Mouse (Mus musculus) limb, embryonic 15.5 days (tissue): ENCODE data around the gene Cuedc2. TPM values are rescaled to one million over a fixed set of nuclear protein-coding genes. Genes with fewer than 3 reads are reported as not detected.

ENCODE experiments used
- ATAC-seq: fragments of 200-750 bp; cut with Nextera tagmentation; 2 replicates; pipeline ENCODE4 v1.8.0; 2017; ENCODE audit warnings: low read depth, moderate TSS enrichment; ENCODE audit not compliant: insufficient number of reproducible peaks, low FRiP score, low TSS enrichment
- H3K27ac ChIP-seq: fragments of 300-500 bp; sonication (generic); 2 replicates; pipeline ENCODE4 v1.5.1; 2015; ENCODE audit warnings: moderate library complexity, mild to moderate bottlenecking, inconsistent platforms
- H3K27me3 ChIP-seq: fragments of 300-500 bp; sonication (generic); 2 replicates; pipeline ENCODE4 v1.6.1; 2015; ENCODE audit warnings: inconsistent platforms
- H3K36me3 ChIP-seq: fragments of 300-500 bp; sonication (generic); 2 replicates; pipeline ENCODE4 v1.6.1; 2015; ENCODE audit warnings: inconsistent platforms
- H3K4me1 ChIP-seq: fragments of 300-500 bp; sonication (generic); 2 replicates; pipeline ENCODE4 v1.6.1; 2015; ENCODE audit warnings: inconsistent platforms
- H3K4me2 ChIP-seq: fragments of 300-500 bp; sonication (generic); 2 replicates; pipeline ENCODE4 v1.6.1; 2015; ENCODE audit warnings: mild to moderate bottlenecking, inconsistent platforms
- H3K4me3 ChIP-seq: fragments of 300-500 bp; sonication (generic); 2 replicates; pipeline ENCODE4 v1.5.1; 2015; ENCODE audit warnings: mild to moderate bottlenecking, inconsistent platforms
- H3K9ac ChIP-seq: fragments of 300-500 bp; sonication (generic); 2 replicates; pipeline ENCODE4 v1.6.1; 2015; ENCODE audit warnings: inconsistent platforms
- H3K9me3 ChIP-seq: fragments of 300-500 bp; sonication (generic); 2 replicates; pipeline ENCODE4 v1.6.1; 2016; ENCODE audit warnings: inconsistent platforms
- WGBS: fragments of 180-500 bp; shearing (Covaris S2); methylation state at CpG from one replicate; pipeline ENCODE4 v1.1.7; 2015; 5-methylcytosine and 5-hydroxymethylcytosine counted together
- polyA plus RNA-seq: library from polyadenylated mRNA; unstranded; fragments of >200 nt; fragmentation: Nextera tagmentation; extraction: Ambion mirVana; gene quantifications from 2 replicates; pipeline ENCODE4 v1.2.1, GENCODE M21; 2015

Gene Cuedc2
- polyA plus RNA-seq, 1 experiment from 2014 or later = 150 TPM

DNA sequence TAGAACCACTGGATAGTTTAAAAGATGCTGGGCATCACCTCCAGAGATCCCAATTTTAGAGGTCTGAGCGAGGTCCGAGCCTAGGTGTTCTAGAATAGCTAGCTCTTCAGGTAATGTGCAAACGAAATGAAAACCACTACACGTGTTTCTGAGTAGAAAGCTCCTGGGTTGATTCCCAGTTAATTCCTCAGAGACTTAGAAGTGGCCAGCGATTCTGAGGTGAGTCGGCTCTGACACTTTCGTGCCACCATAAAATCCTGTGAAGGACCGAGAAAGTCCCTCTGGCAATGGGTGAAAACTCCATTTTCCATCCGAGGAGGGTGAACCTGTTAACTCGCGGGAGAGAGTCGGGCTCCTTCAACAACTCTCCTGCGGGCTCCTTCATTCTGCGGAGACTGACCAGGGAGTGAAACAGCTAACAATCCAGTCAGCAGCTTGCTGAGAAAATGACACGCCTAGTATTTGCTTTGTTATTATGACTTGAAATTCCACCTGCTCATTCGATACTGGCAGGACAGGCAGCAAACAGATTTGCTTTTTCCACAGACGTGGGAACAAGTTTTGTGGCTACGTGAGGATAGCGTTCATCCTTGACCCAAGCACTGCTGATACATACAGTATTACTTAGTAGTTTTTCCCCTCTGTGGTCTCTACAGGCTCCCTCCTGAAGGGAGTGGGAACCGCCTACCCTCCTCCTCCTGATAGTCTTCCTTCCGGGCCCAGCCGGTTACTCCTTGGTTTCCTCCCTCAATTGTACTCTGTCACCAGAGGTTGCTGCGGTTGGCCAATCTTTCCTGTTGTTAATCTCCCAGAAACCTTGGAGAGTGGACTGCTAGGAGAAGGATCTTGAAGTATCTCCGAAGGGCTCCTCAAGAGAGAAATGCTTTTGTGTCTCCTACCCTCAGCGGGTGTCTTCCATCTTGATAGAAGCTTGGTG is 19.1 kb upstream of the Cuedc2 start:
- H3K9ac ChIP-seq = 0 out of 2 replicates have a peak overlapping the region, but pooled peaks have one; percentile 36
- 24% methylated on average over 25 of the region's 25 CpGs for WGBS
- H3K27ac ChIP-seq = no peak overlapping the region
- H3K9me3 ChIP-seq = no peaks in the 10 kb centered on the region; the same call in 1 of the 2 replicates
- ATAC-seq = no peak
- H3K27me3 ChIP-seq = peaks cover 27% of the 10 kb centered on the region
- H3K4me3 ChIP-seq = peak overlapping the region; percentile 49
- peaks cover 12% of the 10 kb centered on the region for H3K4me1 ChIP-seq
- no peaks in the 10 kb centered on the region for H3K36me3 ChIP-seq
- H3K4me2 ChIP-seq = peak overlapping the region; percentile 83

DNA sequence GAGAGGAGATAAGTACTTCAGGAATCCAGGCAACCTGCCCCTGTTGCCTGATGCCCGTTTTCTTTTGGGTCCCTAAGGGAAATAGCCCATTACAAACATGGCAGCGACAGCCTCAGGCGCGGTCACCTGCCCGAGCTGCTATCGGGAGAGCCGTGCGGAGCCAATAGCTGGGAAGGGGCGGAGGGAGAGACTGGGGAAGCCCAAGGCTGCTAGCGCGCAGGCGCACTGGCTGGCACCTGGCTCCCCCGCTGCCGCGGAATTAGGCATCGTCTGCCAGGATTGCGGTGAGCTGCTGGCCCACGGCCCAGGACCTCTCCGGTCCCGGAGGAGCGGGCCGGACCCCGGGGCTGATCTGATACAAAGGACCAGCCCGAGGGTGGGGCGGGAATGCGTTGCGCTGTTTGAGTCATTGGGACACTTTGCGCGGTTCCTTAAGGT is 18.2 kb upstream of the Cuedc2 start:
- Histone ChIP-seq H3K36me3 (no peaks in the 10 kb centered on the region), H3K9me3 (no peaks in the 10 kb centered on the region; the same call in 1 of the 2 replicates), H3K4me2 (peak overlapping the region; percentile 83), H3K27me3 (peaks cover 27% of the 10 kb centered on the region), H3K9ac (peak overlapping the region; percentile 36), H3K4me1 (peaks cover 12% of the 10 kb centered on the region), H3K4me3 (peak overlapping the region; percentile 49), H3K27ac (no peak overlapping the region)
- no peak for ATAC-seq
- WGBS = 1% methylated on average over 29 of the region's 29 CpGs

DNA sequence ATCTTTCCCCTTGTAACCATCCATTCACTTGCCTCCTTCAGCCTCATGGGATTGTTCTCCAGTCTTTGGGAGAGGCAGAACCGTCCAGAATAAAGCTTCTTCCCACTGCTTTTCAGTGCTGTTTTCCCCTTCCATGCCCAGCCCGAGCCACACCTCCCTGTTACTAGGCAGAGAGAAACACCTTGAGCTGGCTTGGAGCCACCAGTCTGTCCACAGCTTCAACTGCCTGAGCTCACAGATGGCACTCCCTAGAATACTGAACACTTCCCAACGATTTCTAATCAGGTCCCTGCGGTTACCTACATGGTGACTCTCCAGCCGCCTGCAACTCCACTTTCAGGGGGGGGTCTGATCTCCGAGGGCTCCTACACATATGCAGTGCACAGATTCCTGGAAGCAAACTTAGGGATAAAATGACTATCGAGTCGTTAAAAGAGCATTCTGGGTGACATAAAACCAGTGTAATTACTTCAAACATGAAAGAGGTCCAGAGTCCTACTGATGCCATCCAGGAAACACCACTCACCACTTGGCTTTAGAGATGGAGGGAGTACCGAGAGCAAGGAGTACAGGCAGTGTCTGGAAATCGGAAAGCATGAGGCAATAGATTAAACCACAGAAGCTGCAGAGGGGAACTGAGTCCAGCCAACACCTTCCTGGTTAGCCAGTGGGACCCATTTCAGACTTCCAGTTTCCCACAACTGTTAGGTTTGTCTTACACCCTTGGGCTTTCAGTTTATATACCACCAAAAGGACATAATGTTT is 11.8 kb upstream of the Cuedc2 start, which contains the start of gene 2310034G01Rik:
TSS of gene 2310034G01Rik (minus strand) at position 135 of the 765 bp plus-strand sequence.
- Histone ChIP-seq H3K27ac (peak within 1 kb of the TSS; percentile 86), H3K4me2 (peak within 1 kb of the TSS; percentile 87), H3K27me3 (no peaks in the 10 kb centered on the region), H3K4me3 (peak within 1 kb of the TSS; percentile 69), H3K36me3 (no peaks in the 10 kb centered on the region), H3K4me1 (peaks cover 11% of the 10 kb centered on the region), H3K9me3 (no peaks in the 10 kb centered on the region; the same call in 1 of the 2 replicates), H3K9ac (peak within 1 kb of the TSS; percentile 88)
- WGBS = 47% methylated on average over 10 of the region's 10 CpGs
- no peak for ATAC-seq

DNA sequence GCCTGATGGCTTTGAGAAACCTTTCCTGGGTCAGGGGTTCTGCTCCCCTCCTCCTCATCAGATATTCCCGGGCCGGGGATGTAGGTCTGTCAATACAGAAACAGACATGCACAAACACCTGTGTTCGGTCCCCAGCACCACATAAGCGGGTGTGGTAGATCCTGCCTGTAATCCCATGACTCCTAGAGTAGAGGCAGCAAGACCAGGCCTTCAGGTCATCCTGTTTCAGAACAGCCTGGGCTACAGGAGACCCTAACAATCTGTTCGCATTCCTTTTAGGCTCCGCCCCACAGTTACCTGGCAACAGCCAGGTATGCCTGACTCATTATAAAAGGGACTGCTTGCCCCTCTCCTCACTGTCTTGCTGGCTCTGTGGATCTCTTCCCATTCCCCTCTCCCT is 11.0 kb upstream of the Cuedc2 start:
- Histone ChIP-seq H3K4me3 (peak overlapping the region; percentile 69), H3K4me2 (peak overlapping the region; percentile 87), H3K4me1 (peaks cover 11% of the 10 kb centered on the region), H3K27ac (peak overlapping the region; percentile 86), H3K27me3 (peaks cover under 1% of the 10 kb centered on the region; the same call in 1 of the 2 replicates), H3K36me3 (no peaks in the 10 kb centered on the region), H3K9me3 (no peaks in the 10 kb centered on the region; the same call in 1 of the 2 replicates), H3K9ac (peak overlapping the region; percentile 88)
- no peak for ATAC-seq
- 31% methylated on average over 6 of the region's 6 CpGs for WGBS

DNA sequence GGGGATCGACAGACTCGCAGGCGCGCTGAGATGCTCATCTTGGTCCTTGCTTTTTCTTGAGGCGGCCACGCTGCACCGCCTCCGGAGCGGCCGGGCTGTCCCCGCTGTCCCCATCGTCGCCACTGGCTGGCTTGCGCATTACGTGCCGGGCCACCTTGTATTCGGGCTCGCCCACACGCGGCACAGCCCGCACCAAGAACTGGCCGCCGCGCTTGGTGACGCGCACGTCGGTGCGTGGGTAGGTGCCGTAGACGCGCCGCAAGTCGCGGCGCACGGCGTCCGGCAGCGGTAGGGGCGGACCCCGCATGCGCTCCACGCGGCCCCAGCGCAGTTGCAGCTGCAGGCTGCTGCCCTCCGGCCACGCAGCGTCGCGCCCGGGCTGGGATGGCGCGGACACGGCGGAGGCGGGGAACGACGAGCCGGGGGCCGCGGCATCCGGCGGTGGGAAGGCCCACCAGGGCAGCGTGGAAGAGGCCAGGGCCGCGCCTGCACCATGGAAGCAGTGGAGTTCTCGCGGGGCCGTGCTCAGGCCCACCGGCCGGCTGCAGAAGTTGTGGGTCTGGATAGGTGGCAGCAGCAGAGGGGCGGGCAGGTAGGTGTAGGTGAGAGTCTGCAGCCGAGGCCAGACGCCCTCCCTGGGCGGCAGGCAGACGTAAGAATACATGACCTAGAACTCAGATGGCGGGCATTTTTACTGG is 10.4 kb upstream of the Cuedc2 start:
- no peaks in the 10 kb centered on the region; the same call in 1 of the 2 replicates for H3K9me3 ChIP-seq
- peaks cover 11% of the 10 kb centered on the region for H3K4me1 ChIP-seq
- peak overlapping the region; percentile 87 for H3K4me2 ChIP-seq
- peak overlapping the region; percentile 69 for H3K4me3 ChIP-seq
- H3K27ac ChIP-seq = peak overlapping the region; percentile 86
- no peaks in the 10 kb centered on the region for H3K36me3 ChIP-seq
- H3K9ac ChIP-seq = peak overlapping the region; percentile 88
- ATAC-seq = peak; percentile 83
- WGBS = 1% methylated on average over 78 of the region's 78 CpGs
- H3K27me3 ChIP-seq = peaks cover 5% of the 10 kb centered on the region; the same call in 1 of the 2 replicates

DNA sequence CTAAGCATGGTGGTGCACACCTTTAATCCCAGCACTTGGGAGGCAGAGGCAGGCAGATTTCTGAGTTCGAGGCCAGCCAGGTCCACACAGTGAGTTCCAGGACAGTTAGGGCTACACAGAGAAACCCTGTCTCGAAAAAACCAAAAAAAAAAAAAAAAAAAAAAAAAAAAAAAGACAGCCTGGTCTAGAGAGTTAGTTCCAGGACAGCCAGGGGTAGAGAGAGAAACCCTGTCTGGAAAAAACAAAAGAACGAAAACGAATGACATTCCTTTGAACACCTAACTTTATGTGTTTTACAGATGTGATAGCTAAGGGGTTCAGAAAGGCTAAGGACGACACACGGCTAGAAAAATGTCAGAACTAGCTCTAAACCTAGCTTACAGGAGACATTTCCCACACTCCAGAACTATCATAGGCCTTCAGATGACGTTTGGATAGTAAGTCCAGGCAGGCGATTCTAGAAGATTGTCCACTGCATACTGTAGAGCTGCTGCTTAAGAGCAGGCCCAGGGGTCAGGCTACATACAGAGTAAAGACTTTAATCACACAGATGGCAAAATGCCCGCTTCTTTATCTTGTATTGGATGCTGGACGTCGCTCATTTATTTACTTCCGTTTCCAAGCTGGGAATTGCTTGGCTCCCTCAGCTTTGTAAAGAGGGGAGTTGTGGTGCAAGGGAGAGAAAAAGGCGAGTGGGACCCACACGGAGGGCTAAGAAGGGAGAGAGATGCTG is 9.6 kb upstream of the Cuedc2 start:
- peak overlapping the region; percentile 87 for H3K4me2 ChIP-seq
- peak overlapping the region; percentile 88 for H3K9ac ChIP-seq
- 27% methylated on average over 14 of the region's 14 CpGs for WGBS
- H3K27me3 ChIP-seq = peaks cover 5% of the 10 kb centered on the region; the same call in 1 of the 2 replicates
- no peaks in the 10 kb centered on the region; the same call in 1 of the 2 replicates for H3K9me3 ChIP-seq
- peak overlapping the region; percentile 86 for H3K27ac ChIP-seq
- no peak for ATAC-seq
- H3K4me3 ChIP-seq = peak overlapping the region; percentile 69
- H3K4me1 ChIP-seq = peaks cover 11% of the 10 kb centered on the region
- no peaks in the 10 kb centered on the region for H3K36me3 ChIP-seq

DNA sequence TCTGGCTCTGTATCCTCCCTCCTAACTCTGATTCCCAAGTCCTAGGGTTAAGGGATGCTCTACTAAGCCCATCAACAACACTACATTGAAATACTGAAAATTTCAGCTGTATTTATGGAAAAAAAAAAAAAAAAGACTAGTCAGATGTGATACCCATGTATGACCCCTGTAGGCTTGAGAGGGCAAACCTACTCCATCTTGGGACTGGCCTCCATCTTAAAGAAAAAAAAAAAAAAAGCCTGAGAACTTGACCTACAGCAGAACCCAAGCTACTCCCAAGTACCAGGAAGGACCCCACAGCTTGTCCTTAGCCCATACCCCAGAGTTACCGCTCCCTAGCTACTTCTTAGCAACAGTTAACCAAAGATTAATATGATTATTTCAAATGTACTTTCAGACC is 8.6 kb upstream of the Cuedc2 start:
- ATAC-seq = no peak
- no peaks in the 10 kb centered on the region for H3K36me3 ChIP-seq
- H3K4me2 ChIP-seq = no peak overlapping the region
- H3K4me3 ChIP-seq = no peak overlapping the region
- no peaks in the 10 kb centered on the region for H3K9me3 ChIP-seq
- peaks cover 11% of the 10 kb centered on the region for H3K4me1 ChIP-seq
- 96% methylated on average over 1 of the region's 1 CpGs for WGBS
- H3K27me3 ChIP-seq = peaks cover 5% of the 10 kb centered on the region; the same call in 1 of the 2 replicates
- H3K27ac ChIP-seq = no peak overlapping the region
- H3K9ac ChIP-seq = no peak overlapping the region

DNA sequence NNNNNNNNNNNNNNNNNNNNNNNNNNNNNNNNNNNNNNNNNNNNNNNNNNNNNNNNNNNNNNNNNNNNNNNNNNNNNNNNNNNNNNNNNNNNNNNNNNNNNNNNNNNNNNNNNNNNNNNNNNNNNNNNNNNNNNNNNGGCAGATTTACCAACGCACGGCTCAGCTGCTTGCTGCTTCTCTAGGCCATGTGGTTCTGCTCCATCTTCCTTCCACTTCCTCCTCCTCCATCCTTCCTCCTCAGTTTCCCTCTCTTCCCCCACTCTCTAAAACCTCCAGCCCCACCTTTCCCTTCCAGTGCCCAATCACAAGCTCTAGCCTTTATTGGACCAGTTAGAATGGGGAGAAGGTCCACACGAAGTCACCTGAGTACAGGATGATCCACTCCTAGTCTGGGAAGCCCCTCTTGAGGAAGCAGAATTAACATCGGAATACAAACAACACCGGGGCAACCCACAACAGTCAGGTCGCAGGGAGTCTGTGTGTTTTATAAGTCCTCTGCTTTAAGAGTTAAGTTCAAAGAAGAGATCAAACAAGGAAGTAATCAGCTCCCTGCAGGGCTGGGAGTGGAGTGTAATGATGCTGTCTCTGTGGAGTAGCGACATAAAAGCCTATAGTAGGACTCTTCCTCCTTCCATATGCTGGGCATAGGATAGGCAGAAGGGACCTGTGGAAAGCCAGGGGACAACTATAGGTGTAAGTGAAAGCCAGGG is 6.4 kb upstream of the Cuedc2 start:
- Histone ChIP-seq H3K9me3 (no peaks in the 10 kb centered on the region), H3K27me3 (peaks cover 10% of the 10 kb centered on the region; the same call in 1 of the 2 replicates), H3K4me2 (no peak overlapping the region), H3K4me3 (no peak overlapping the region), H3K36me3 (no peaks in the 10 kb centered on the region), H3K27ac (no peak overlapping the region), H3K4me1 (peaks cover 11% of the 10 kb centered on the region), H3K9ac (no peak overlapping the region)
- ATAC-seq = no peak
- WGBS = 16% methylated on average over 7 of the region's 7 CpGs

DNA sequence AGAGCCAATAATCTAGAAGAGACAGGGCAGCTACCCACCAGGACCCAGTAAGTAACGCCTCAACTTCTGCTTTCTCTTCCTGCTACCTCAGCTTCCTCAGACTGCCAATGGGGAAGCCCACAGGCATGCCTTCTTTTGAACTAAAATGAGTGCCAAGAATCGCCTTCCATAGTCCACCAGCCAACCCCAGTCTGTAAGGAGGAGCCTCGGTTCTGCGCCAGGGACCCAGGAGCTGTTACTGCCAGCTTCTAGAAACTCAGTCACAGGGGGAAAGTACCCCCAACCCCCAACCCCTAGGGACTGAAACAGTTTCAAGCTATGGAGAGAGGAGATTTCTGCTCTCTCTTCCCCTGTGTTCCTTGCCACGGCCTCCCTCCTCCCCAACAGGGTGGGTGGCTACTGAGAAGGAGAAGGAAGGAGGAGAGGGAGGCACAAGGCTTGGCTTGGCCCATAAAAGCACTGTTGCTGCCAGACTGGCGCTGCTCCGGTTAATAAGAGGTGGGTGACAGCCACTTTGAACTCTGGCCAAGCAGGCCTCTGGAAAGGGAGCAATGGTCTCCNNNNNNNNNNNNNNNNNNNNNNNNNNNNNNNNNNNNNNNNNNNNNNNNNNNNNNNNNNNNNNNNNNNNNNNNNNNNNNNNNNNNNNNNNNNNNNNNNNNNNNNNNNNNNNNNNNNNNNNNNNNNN is 927 bp upstream of the Cuedc2 start:
- no peak overlapping the region for H3K9ac ChIP-seq
- peaks cover 25% of the 10 kb centered on the region for H3K4me1 ChIP-seq
- 49% methylated on average over 6 of the region's 7 CpGs for WGBS
- peak overlapping the region; percentile 7; the same call in 1 of the 2 replicates for H3K4me3 ChIP-seq
- peak overlapping the region; percentile 78 for H3K27ac ChIP-seq
- H3K9me3 ChIP-seq = no peaks in the 10 kb centered on the region
- peak; percentile 28; the same call in 1 of the 2 replicates for ATAC-seq
- peaks cover 8% of the 10 kb centered on the region; the same call in 1 of the 2 replicates for H3K27me3 ChIP-seq
- no peaks in the 10 kb centered on the region for H3K36me3 ChIP-seq
- H3K4me2 ChIP-seq = peak overlapping the region; percentile 73

DNA sequence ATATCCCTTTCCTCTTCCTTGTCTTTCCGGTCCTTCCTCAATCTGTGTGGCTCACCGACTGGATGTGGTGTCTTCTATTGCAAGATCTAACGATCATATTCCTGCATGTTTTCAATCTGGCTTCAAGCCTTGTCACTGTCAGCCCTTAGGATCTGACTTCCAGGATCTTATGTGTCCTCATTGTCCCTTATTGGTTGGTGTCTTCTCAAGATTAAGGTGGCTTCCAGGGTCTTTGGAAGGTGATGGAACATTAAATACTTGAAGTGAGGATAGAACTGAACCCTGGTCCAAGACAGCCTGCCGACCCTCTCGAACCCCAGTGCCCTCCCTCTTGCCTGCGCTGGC is 412 bp upstream of the Cuedc2 start:
- Histone ChIP-seq H3K9me3 (no peaks in the 10 kb centered on the region), H3K27ac (peak overlapping the region; percentile 78), H3K27me3 (0 out of 2 replicates have a peak, but pooled peaks cover 5% of the 10 kb centered on the region), H3K36me3 (no peaks in the 10 kb centered on the region), H3K4me1 (peaks cover 25% of the 10 kb centered on the region), H3K4me3 (peak overlapping the region; percentile 74), H3K4me2 (peak overlapping the region; percentile 73), H3K9ac (no peak overlapping the region)
- ATAC-seq = no peak
- 51% methylated on average over 6 of the region's 6 CpGs for WGBS
